Mouse (Mus musculus) gastrocnemius, adult 2 months (tissue): Measurements from ENCODE around the gene Lekr1. TPM values are rescaled to one million over a fixed set of nuclear protein-coding genes. Genes with fewer than 3 reads are reported as not detected.

Experiments used
- DNase-seq: peaks from one replicate; pipeline ENCODE4 v3.0.0; 2022
- H3K27ac ChIP-seq: fragments of 200-600 bp; 2 replicates; pipeline ENCODE4 v1.8.1; 2022; ENCODE audit warnings: mild to moderate bottlenecking
- H3K4me3 ChIP-seq: fragments of 200-600 bp; 2 replicates; pipeline ENCODE4 v1.8.1; 2022; ENCODE audit warnings: mild to moderate bottlenecking, moderate library complexity
- CTCF ChIP-seq: fragments of 200-600 bp; IDR thresholded peaks from 2 replicates; pipeline ENCODE4 v1.8.1; 2022; ENCODE audit warnings: antibody characterized with exemption, mild to moderate bottlenecking, moderate library complexity
- intact Hi-C: fragments of 180-260 bp; cut with DNase I; formaldehyde crosslinking; loops from one replicate; pipeline ENCODE4 v1.15.1; 2025
- microRNA-seq: library from miRNA; unstranded; fragments of <30 nt; microRNA quantifications from one replicate; pipeline ENCODE4 v1.2.0, GENCODE M21; 2021
- total RNA-seq, 2 experiments: library from RNA; stranded (reverse); gene quantifications; 2 replicates each; pipeline ENCODE4 v1.2.3; 2021

The Lekr1 gene
- total RNA-seq, 2 experiments from 2014 or later, result 0.23 to 0.31 TPM

DNA sequence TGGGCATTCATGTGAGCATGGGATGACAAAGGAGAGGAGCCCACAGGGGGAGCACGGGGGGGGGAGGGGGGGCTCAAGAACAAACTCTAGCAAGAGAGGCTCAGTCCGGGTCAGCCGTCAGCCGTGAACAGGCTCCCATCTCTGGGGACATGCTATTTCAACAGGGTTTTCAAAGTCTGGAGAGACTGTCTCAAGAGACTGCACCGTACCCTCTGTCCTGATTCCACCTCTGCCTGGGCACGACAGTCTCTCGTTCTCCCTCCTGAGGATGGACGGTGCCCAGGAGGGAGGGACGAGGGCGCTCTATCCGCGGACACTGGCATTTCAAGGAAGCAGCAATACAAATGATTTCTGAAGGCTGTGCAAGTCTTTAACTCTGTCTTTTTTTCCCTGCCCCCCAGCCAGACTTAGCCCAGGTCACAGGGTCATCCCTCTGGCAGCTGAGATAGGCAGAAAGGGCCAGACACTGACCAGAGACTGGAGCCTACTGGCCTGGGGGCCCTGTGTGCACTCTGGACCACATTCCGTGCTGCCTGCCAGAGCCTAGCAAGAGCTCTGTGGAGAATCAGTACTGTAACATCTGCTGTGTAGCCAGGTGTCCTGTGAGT, 192.8 kb downstream of the Lekr1 start:
- peak overlapping the region; percentile 11; the same call in 1 of the 2 replicates for H3K4me3 ChIP-seq
- peak overlapping the region; percentile 53 for H3K27ac ChIP-seq
- intact Hi-C loops, result no loop called here
- peak; percentile 29 for DNase-seq
- no peak for TF ChIP-seq CTCF

GRCm38 (mm10) chr3:65859750-65860149, 193.7 kb downstream of the Lekr1 start:
- TF ChIP-seq CTCF, result no peak
- DNase-seq, result no peak
- intact Hi-C loops, result loop anchor here (5.0 to 10.0 kb wide), 4 partner anchors 202 to 542 kb away; partner anchors contain the start of gene Tiparp
- no peak overlapping the region for H3K4me3 ChIP-seq
- no peak overlapping the region for H3K27ac ChIP-seq

DNA sequence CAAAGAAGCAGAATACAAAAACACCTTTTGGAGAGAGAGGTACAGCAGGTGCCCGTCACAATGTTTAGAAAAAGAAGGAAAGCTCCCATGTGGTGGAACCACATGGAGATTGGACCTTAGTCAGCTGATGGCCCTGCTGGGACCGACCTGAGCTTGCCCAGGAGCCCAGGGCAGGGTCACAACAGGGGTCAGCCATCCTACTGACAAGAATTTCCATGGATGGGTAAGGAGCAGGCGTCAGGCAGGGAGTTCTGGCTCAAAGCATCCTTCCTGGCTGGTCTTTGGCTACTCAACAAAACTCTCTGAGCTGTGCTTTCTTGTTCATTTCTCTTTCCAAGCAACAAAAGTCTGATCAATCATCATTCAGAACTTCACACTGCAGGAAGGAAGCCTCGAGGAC, 194.9 kb downstream of the Lekr1 start:
- TF ChIP-seq CTCF, result no peak
- H3K27ac ChIP-seq, result peak overlapping the region; percentile 63
- no peak overlapping the region for H3K4me3 ChIP-seq
- no peak for DNase-seq
- intact Hi-C loops, result loop anchor here (5.0 to 10.0 kb wide), 4 partner anchors 204 to 544 kb away; partner anchors contain the start of gene Tiparp

GRCm38 (mm10) chr3:65861471-65861881, 195.4 kb downstream of the Lekr1 start:
- Histone ChIP-seq H3K4me3 (no peak overlapping the region), H3K27ac (peak overlapping the region; percentile 63)
- intact Hi-C loops, result loop anchor here (5.0 to 10.0 kb wide), 4 partner anchors 204 to 544 kb away; partner anchors contain the start of gene Tiparp
- DNase-seq, result no peak
- no peak for TF ChIP-seq CTCF

DNA sequence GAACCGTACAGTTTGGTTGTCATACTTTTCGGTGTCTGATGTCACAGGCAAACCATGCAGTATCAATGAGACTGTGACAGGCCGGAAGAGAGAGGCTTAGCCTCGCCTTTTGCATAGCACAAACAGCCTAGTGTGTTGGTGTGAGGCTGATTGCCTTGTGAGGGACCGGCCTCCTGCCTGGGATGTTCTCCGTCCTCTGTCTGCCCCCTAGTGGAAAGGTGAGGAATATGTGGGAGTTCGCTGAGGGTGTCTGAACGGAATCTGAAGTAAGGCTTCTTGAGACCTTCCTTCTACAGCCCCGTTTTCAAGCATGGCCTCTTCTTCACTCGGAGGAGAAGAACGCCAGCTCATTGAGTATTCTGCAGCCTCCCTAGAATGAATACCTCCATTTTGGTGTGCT, 197.3 kb downstream of the Lekr1 start:
- peak overlapping the region; percentile 76 for H3K27ac ChIP-seq
- peak; percentile 85 for DNase-seq
- TF ChIP-seq CTCF, result peak; percentile 97
- peak overlapping the region; percentile 60 for H3K4me3 ChIP-seq
- intact Hi-C loops, result loop anchor here (2.0 to 10.0 kb wide), 5 partner anchors 66 to 546 kb away; partner anchors contain the start of gene Tiparp

GRCm38 (mm10) chr3:65863762-65864377, 197.8 kb downstream of the Lekr1 start:
- TF ChIP-seq CTCF, result no peak
- intact Hi-C loops, result loop anchor here (2.0 to 10.0 kb wide), 5 partner anchors 65 to 547 kb away; partner anchors contain the start of gene Tiparp
- Histone ChIP-seq H3K4me3 (peak overlapping the region; percentile 60), H3K27ac (peak overlapping the region; percentile 76)
- DNase-seq, result peak; percentile 50

DNA sequence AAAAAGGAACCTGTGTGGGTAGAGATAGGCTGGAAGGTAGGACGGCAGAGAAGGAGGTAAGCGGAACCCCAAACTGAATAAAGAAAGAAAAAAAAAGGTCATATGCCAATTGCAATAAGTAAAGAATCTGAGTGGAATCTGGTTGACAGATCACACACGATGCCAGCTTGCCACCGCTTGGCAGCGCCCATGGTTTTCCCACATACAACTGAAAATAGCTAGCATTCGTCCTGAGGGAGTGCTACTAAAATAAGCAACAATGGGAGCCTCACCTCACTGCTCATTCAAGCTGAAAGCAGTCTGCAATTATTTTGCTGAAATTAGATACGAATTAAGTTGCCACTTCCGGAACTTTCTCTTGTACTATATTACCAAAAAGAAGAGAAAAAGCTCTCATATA, 202.9 kb downstream of the Lekr1 start:
- no peak for TF ChIP-seq CTCF
- intact Hi-C loops, result loop anchor here (10.0 kb wide), 1 partner anchor 484 kb away; no protein-coding TSS in a partner anchor
- Histone ChIP-seq H3K27ac (no peak overlapping the region), H3K4me3 (no peak overlapping the region)
- DNase-seq, result no peak

DNA sequence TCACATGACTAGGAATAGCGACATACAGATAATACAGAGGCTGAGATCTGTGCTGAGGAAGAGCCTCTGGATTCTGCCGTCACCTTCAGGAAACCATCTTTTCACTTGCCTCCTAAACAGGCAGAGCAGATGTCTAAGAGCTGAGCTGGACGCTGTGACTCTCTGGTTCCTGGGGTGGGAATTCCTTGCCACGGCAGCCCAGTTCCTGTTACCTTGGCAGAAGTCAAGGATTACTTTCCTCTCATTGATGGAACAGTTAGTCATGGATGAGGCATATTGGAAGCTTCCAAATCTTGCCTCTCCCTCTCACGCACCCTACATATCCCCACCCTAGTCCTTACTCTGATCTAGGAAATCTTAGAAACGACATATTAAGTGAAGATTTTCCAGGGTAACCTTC, 203.7 kb downstream of the Lekr1 start:
- no peak for DNase-seq
- TF ChIP-seq CTCF, result no peak
- Histone ChIP-seq H3K27ac (no peak overlapping the region), H3K4me3 (no peak overlapping the region)
- intact Hi-C loops, result loop anchor here (10.0 kb wide), 1 partner anchor 485 kb away; no protein-coding TSS in a partner anchor

- DNase-seq, result peak; percentile 85
- Histone ChIP-seq H3K4me3 (peak overlapping the region; percentile 7; the same call in 1 of the 2 replicates), H3K27ac (peak overlapping the region; percentile 74)
- intact Hi-C loops, result no loop called here
- TF ChIP-seq CTCF, result no peak
Observed at GRCm38 (mm10) chr3:65871188-65871603, 205.2 kb downstream of the Lekr1 start.

DNA sequence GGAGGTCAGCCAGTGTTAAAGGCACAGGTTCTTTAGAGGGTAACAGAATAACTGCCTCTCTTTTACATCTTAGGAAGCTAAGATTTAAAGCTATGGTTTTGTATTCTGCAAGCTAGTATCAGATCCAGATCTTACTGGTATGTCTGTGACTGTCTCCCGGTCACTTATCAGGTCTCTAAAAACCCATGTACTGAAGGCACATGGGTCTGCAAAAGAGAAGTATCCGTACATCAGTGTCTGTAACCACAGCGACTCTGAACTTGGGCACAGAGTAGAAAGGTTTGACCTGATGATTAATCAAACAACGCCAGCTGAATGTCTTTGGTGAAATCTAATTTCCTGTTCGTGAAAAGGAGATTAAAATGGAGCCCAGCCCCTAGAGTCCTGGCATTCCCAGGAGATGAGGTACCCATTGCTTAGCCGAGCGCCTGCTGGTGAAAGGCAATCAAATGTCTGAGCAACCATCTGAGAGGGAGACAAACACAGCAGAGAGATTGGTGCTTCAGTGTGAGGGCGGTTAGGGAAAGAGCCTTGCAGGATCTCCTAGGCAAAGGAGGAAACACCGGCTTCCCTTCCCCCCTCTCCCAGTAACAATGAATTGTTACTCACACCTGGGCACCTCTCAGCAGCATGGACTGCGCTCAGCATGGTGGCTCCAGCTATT, 205.7 kb downstream of the Lekr1 start:
- Histone ChIP-seq H3K4me3 (no peak overlapping the region), H3K27ac (peak overlapping the region; percentile 74)
- no peak for TF ChIP-seq CTCF
- DNase-seq, result no peak
- intact Hi-C loops, result no loop called here

DNA sequence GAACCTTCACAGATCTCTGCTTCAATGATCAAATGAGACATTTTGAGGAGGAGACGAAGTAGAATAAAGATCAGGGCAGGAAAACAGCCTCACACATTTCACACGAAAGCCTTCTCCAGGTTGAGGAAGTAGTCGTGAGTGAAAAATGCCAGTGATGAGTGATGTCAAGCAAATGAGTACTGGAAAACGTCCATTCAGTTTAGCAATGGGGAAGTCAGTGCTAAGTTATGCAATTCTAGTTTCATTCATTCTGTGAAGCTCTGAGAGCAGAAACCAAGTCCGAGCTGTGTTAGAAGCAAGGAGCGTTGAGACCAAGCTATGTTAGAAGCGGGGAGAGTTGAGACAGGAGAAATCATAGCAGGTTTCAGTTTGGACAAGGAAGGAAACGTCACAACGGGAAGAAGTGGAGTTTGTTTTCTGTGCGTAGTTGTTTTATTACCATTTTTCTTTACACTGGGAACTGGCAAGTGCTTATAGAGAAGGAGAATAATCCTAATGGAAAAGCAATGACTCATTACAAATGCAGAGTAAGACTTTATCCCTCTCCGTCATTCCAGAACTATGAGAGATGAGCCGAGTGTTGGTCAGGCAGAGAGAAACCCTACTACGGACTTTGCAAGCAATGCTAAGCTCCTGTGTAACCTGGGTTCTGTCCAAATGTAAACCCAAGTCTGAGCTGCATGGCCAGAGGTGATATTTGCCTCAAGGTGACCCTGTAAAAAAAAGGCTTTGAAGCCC, 207.2 kb downstream of the Lekr1 start:
- Histone ChIP-seq H3K27ac (peak overlapping the region; percentile 38; the same call in 1 of the 2 replicates), H3K4me3 (0 out of 2 replicates have a peak overlapping the region, but pooled peaks have one; percentile 7)
- DNase-seq, result no peak
- intact Hi-C loops, result no loop called here
- TF ChIP-seq CTCF, result no peak

Small RNAs within 50 kb of the gene (microRNA-seq; reads per million reads assigned to microRNA genes)
- gene Mir8120, result not detected

Other genes starting within 250 kb of the Lekr1 start
- 10 to 100 TPM; 10.1 to 24.8 TPM for gene Tiparp, start 137.8 kb upstream of the Lekr1 start, total RNA-seq